Mouse (Mus musculus): ENCODE data around the gene Thsd1.
"Not testable (repeated sequence)": the region's sequence is repeated elsewhere in the genome, so short reads cannot be mapped to it uniquely, and the experiment has no call there.

Gene Thsd1

DNA sequence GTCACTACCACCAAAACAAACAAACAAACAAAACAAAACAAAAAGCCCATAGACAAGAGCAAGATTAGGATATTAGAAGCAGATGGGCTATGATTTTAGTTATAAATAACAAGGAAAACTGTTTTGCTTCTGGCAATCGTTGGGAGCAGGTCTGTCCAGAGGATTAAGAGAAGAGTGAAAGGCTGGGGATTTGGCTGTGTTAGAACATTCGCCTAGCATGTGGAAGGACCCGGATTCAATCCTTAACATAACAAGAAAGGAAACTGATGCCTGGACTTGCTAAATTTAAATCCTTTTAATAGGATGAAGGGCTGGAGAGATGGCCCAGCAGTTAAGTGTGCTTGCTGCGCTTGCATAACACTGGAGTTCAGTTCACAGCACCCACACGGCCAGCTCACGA, 37.2 kb downstream of the Thsd1 start:
- in situ Hi-C loops (cut with MboI, MseI), result no loop called here

DNA sequence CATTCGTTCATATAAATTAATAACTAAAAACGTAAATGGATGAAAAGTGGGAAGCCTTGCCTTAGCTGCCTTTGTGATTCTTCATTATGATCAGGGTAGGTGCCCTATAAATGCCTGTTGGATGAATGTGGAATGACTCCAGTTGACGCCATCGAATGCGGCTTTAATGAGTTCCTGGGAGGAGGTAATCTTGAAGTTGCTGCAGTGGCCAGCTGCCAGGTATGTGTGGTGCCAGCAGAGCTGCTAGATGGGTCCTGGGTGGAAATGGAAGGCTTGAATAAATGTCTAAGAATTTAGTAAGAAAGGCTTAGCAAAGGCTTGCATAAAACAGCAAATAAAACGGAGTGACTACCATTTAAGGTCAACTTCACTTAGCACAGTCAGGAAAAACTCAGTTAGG, 37.7 kb downstream of the Thsd1 start:
- in situ Hi-C loops (cut with MboI, MseI), result no loop called here

DNA sequence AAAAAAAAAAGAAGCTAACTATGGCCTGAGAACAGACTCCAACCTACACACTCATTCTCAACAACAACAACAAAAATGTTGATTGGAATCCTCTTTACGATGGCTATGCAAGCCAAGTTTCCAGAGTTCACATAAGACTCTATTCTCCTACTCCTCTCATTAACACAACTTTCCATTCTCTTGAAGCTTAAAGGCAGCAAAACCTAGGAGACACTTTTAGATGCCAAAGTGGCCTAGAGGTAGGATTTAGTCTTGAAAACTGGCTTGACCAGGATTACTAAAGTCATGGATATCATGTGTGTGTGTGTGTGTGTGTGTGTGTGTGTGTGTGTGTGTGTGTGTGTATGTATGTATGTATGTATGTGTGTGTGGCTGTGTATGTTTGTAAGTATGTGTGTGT, 38.1 kb downstream of the Thsd1 start:
- in situ Hi-C loops (cut with MboI, MseI), result no loop called here

GRCm38 (mm10) chr8:22266809-22267208, 39.7 kb downstream of the Thsd1 start:
- in situ Hi-C loops (cut with MboI, MseI), result no loop called here

DNA sequence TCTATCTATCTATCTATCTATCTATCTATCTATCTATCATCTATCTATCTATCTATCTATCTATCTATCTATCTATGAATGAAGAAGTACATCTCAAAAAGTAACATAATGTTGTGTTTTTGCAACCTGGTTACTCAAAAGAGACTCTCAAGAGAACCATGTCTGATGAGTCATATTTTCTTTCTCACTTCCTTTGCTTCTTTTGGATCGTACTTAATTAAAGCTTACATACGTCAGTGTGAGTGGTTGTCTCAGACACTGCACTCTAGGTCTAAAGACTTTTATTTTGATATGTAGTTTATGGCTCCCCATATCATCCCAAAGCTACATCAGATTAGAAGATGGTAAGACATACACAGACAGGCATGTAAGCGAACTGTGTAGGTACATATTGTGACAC, 46.0 kb downstream of the Thsd1 start:
- in situ Hi-C loops (cut with MboI, MseI), result no loop called here

GRCm38 (mm10) chr8:22274641-22275040, 47.5 kb downstream of the Thsd1 start:
- in situ Hi-C loops (cut with MboI, MseI), result no loop called here

GRCm38 (mm10) chr8:22282999-22283491, 55.9 kb downstream of the Thsd1 start, which contains the start of gene Tpte:
TSS of gene Tpte (plus strand) at chr8:22283441.
- in situ Hi-C loops (cut with MboI, MseI), result no loop called here

GRCm38 (mm10) chr8:22302326-22302725, 75.2 kb downstream of the Thsd1 start:
- in situ Hi-C loops (cut with MboI, MseI), result no loop called here

DNA sequence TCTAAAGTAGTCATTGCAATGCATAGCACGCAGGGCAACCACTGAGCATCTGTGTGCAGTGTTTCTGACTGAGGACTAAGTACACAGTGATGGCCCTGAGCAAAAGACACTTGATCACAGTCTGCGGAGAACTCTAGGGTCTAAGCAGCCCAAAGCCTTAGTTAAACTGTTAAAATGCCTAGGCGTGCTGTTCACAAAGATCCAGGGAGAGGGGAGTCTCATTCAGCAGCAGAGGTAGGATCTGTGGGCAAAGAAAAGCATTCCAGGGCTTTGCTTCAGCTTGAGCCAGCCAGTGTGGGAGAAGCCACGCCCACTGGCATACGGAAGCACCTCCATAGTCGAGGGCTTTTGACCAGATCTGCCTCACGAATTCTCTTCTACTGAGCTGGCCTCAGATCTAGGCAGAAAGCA, 75.8 kb downstream of the Thsd1 start:
- in situ Hi-C loops (cut with MboI, MseI), result no loop called here

GRCm38 (mm10) chr8:22304045-22304444, 76.9 kb downstream of the Thsd1 start:
- in situ Hi-C loops (cut with MboI, MseI), result not testable (repeated sequence)

GRCm38 (mm10) chr8:22306999-22307398, 79.9 kb downstream of the Thsd1 start:
- in situ Hi-C loops (cut with MboI, MseI), result no loop called here
